8 mouse cellular contexts compared by ENCODE assay signal in the genomic region with DNA sequence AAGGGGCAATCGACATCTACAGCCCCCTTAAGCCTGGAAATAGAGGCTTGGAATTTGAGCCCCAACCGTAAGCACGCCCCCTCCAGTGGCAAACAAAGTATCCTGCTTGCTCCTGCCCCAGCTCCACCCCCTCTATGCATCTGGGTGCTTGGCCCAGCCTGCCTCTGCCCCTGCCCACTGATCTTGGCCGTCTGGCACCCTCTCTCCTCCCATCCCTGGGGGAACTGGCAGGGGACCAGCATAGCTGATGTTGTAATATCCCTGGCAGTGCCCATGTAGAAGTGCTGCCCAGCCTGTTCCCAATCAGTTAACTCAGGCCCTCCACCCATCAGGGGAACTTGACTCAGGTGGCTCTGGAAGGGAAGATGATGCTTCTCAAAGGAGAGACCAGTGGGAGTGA. TPM values are rescaled to one million over a fixed set of nuclear protein-coding genes. Genes with fewer than 3 reads are reported as not detected.
DNase-seq lines count a peak whose midpoint lies in the region; ATAC-seq lines count a peak whose summit lies in the region.

No protein-coding gene starts in this region.

- H3K27me3 ChIP-seq in forebrain, embryonic 14.5 days (replicated peaks; ENCODE audit: control insufficient read depth, insufficient read depth, low read length) = no peaks in the 10 kb centered on the region
- no peaks in the 10 kb centered on the region for H3K27me3 ChIP-seq in hindbrain, embryonic 13.5 days
- no peaks in the 10 kb centered on the region for H3K27me3 ChIP-seq in midbrain, embryonic 13.5 days

- H3K36me3 ChIP-seq in forebrain, embryonic 14.5 days (ENCODE audit: control insufficient read depth, insufficient read depth, low read length) = no peaks in the 10 kb centered on the region
- H3K36me3 ChIP-seq in hindbrain, embryonic 13.5 days = no peaks in the 10 kb centered on the region
- H3K36me3 ChIP-seq in midbrain, embryonic 13.5 days = no peaks in the 10 kb centered on the region

- ATAC-seq in cerebellum, adult (ENCODE audit: insufficient number of reproducible peaks, low FRiP score, low TSS enrichment) = 0 out of 2 replicates have a peak, but pooled peaks have one; percentile 4
- peak; percentile 27 for ATAC-seq in forebrain, embryonic 14.5 days
- peak; percentile 19 for ATAC-seq in hindbrain, embryonic 13.5 days (ENCODE audit: low FRiP score)
- ATAC-seq in midbrain, embryonic 13.5 days = peak; percentile 12

- H3K27ac ChIP-seq in forebrain, embryonic 14.5 days (ENCODE audit: low read depth, low read length) = no peak overlapping the region
- peak overlapping the region; percentile 94 for H3K27ac ChIP-seq in hindbrain, embryonic 13.5 days
- H3K27ac ChIP-seq in midbrain, embryonic 13.5 days = no peak overlapping the region

- DNase-seq in cerebellum, adult 9-11 months = no peak
- peak; percentile 30 to 46 for DNase-seq in adrenal gland, adult 18-20 months (ENCODE audit: low spot score in 2 of 2)
- peak; percentile 68 for DNase-seq in forebrain, embryonic 14.5 days (ENCODE audit: low spot score)
- DNase-seq in left cerebral cortex, postnatal 14 days (ENCODE audit: low spot score in 2 of 2) = peak; percentile 45 to 62
- peak; percentile 39 for DNase-seq in thymus, postnatal 0 days (ENCODE audit: low spot score)

- intact Hi-C loops in left cerebral cortex, postnatal 14 days (cut with DNase I) = loop anchor here (5.0 kb wide), 2 partner anchors 591 to 656 kb away; partner anchors contain the start of genes Casp2 and Tmem139

- peak overlapping the region; percentile 93 for H3K4me2 ChIP-seq in forebrain, embryonic 14.5 days (ENCODE audit: low read length)
- peak overlapping the region; percentile 88 for H3K4me2 ChIP-seq in hindbrain, embryonic 13.5 days
- H3K4me2 ChIP-seq in midbrain, embryonic 13.5 days (replicated peaks) = peak overlapping the region; percentile 64

- H3K9me3 ChIP-seq in forebrain, embryonic 14.5 days (replicated peaks; ENCODE audit: control insufficient read depth, low read length) = no peaks in the 10 kb centered on the region
- H3K9me3 ChIP-seq in hindbrain, embryonic 13.5 days = no peaks in the 10 kb centered on the region
- no peaks in the 10 kb centered on the region for H3K9me3 ChIP-seq in midbrain, embryonic 13.5 days

- WGBS in forebrain, embryonic 14.5 days = 0% methylated on average over 4 of the region's 4 CpGs
- WGBS in hindbrain, embryonic 13.5 days = 5% methylated on average over 4 of the region's 4 CpGs
- 6% methylated on average over 4 of the region's 4 CpGs for WGBS in midbrain, embryonic 13.5 days

- H3K9ac ChIP-seq in forebrain, embryonic 14.5 days (ENCODE audit: low read length) = peak overlapping the region; percentile 84
- peak overlapping the region; percentile 88 for H3K9ac ChIP-seq in hindbrain, embryonic 13.5 days
- H3K9ac ChIP-seq in midbrain, embryonic 13.5 days (replicated peaks) = peak overlapping the region; percentile 92

- H3K4me1 ChIP-seq in forebrain, embryonic 14.5 days (ENCODE audit: control insufficient read depth, insufficient read depth, low read length) = peaks cover 10% of the 10 kb centered on the region
- peaks cover 27% of the 10 kb centered on the region for H3K4me1 ChIP-seq in hindbrain, embryonic 13.5 days (replicated peaks)
- H3K4me1 ChIP-seq in midbrain, embryonic 13.5 days (replicated peaks) = peaks cover 35% of the 10 kb centered on the region

- H3K4me3 ChIP-seq in forebrain, embryonic 14.5 days (ENCODE audit: low read depth, low read length) = peak overlapping the region; percentile 65
- peak overlapping the region; percentile 78 for H3K4me3 ChIP-seq in hindbrain, embryonic 13.5 days
- H3K4me3 ChIP-seq in midbrain, embryonic 13.5 days (replicated peaks) = peak overlapping the region; percentile 77

RNA-seq across cellular contexts. Expression of gene Ephb6, which starts 0.9 kb away (rescaled TPM):
- total RNA-seq in adrenal gland, adult 18-20 months (2021) = 1 to 10 TPM; 4.7 to 9.1 TPM
- 20.2 and 24.7 TPM in 2 replicates for polyA plus RNA-seq in forebrain, embryonic 14.5 days (2014; fragmentation: Nextera tagmentation; extraction: Ambion mirVana)
- polyA plus RNA-seq in hindbrain, embryonic 13.5 days (2015; fragmentation: Nextera tagmentation; extraction: Ambion mirVana) = 28.3 and 29.5 TPM in 2 replicates
- 100 to 1,000 TPM; 142 to 146 TPM for total RNA-seq in left cerebral cortex, postnatal 14 days (2021)
- polyA plus RNA-seq in midbrain, embryonic 13.5 days (2015; fragmentation: Nextera tagmentation; extraction: Ambion mirVana) = 26.6 and 31.2 TPM in 2 replicates
- 81.3 and 84.2 TPM in 2 replicates for polyA plus RNA-seq in thymus, postnatal 0 days (2015; fragmentation: Nextera tagmentation; extraction: Ambion mirVana)

RNA-seq across cellular contexts. Expression of gene Trpv6, which starts 30.0 kb away (rescaled TPM):
- not detected for total RNA-seq in adrenal gland, adult 18-20 months (2021)
- polyA plus RNA-seq in forebrain, embryonic 14.5 days (2014; fragmentation: Nextera tagmentation; extraction: Ambion mirVana) = 0.54 and 0.55 TPM in 2 replicates
- polyA plus RNA-seq in hindbrain, embryonic 13.5 days (2015; fragmentation: Nextera tagmentation; extraction: Ambion mirVana) = 0.70 and 0.87 TPM in 2 replicates
- 1 to 10 TPM; 1.8 to 3.0 TPM for total RNA-seq in left cerebral cortex, postnatal 14 days (2021)
- polyA plus RNA-seq in midbrain, embryonic 13.5 days (2015; fragmentation: Nextera tagmentation; extraction: Ambion mirVana) = 0.67 and 0.90 TPM in 2 replicates
- polyA plus RNA-seq in thymus, postnatal 0 days (2015; fragmentation: Nextera tagmentation; extraction: Ambion mirVana) = 0.64 and 1.1 TPM in 2 replicates
